Mouse (Mus musculus) retina, postnatal 7 days (tissue): Measurements from ENCODE around the gene Sdhb.
A peak's percentile ranks its signal among the peaks of the same experiment; 100 is the strongest.

Experiments used
- DNase-seq: peaks from one replicate; pipeline ENCODE4 v3.0.0-alpha.2; 2012; ENCODE audit warnings: low read depth, low spot score

The Sdhb gene

GRCm38 (mm10) chr4:140960781-140961466 lies at the start of gene Sdhb:
TSS of gene Sdhb (plus strand) at chr4:140961203.
- peak; percentile 97 for DNase-seq

- no peak for DNase-seq
These were observed 49.6 kb upstream of the Sdhb start for GRCm38 (mm10) chr4:140911416-140911815.

DNA sequence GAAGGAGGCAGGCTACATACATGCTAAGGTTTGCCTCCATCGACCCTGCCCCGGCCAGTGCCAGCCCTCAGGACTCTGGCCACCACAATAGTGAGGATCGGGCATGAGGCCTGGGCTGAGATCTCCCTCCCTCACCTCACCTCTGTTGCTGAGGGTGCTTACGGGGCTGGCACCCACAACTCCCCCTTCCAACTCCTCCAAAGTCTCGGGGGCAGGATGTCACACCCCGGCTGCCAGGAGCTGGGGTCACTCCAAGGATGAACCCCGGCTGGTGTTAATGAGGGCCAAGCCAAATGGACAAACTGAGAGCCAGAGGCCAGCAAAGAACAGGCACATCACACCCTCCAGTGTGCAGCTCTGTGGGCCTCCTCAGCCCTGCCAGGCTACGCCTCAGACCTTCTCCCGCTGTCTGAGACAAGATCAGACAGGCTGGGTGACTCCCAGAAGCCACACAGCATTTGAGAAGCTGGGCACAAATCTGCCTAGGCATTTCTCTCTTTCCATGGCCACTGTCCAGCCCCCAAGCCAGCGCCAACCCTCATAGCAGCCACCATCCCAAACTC lies 48.7 kb upstream of the Sdhb start:
- DNase-seq, result no peak

GRCm38 (mm10) chr4:140913565-140913964 lies 47.4 kb upstream of the Sdhb start:
- DNase-seq, result no peak

DNA sequence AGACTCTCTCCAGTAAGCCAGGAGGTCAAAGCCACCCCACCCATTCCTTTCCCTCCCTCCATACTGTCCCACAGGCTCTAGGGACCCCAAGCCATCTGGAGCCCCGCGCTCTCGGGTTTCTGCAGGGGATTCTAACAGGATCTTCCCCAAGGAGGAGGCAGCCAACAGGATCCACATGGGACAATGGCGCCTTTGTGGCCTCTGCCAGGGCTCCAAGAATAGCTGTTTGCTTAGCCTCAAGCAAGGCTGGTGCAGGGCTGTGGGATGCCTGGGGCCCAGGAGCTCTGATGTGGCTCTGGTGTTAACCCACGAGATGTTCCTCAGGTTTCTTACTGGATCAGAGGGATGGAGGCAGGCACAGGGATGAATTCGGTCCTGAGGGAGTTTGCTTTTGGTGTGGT lies 46.3 kb upstream of the Sdhb start:
- no peak for DNase-seq

DNA sequence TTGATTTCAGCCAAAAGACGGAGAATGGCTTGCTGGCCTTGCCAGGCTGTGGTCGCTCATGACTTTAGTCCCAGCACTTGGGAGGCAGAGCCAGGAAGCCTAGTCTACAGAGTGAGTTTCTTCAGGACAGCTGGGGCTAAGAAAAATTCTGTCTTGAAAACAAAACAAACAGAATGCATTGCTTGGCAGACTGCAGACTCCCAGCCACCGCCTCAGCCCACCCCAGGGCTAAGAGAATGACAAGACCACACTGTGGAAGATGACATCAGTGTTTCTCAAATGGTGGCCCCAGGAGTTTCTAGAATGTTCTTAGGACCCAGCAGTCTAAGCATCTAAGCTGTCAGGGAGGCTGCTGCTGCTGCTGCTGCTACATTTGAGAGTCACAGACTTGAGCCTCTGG lies 45.8 kb upstream of the Sdhb start:
- no peak for DNase-seq

DNA sequence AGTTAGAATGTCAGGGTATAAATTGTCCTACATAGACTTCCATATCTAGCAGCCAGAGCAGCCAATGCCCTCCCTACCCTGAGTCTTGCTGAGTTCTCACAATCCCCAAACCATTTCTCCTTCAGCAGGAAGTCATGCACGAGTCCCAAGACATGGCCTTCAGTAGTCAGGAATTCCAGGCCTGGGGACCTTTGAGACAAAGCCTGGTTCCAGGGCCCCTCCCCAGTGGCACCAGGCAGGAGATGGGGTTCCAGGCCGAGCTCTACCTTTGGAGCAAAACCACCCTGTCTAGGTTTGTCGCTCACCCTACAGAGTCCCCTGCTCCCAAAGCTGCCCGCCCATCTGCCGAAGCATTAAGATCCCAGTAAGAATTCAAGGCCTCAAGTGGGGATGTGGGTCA lies 44.7 kb upstream of the Sdhb start:
- DNase-seq, result no peak

DNA sequence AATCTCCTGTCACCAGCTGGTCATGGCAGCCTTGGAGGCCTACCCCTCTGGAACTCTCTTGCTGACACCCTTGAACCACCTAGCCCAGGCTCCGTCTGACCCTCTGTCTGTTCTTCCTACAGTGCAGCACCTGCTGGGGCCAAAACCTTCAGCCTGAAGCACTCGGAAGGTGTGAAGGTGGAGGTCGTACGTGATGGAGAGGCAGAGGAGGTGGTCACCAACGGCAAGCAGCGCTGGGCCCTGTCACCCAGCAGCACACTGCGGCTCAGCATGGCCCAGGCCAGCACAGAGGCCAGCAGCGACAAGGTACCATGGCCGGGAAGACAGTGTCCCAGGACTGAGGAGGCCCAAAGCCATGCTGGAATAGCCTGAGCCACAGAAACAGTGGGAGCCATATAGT lies 43.6 kb upstream of the Sdhb start:
- DNase-seq, result no peak

- DNase-seq, result no peak
These were observed 40.8 kb upstream of the Sdhb start for GRCm38 (mm10) chr4:140919974-140920836.

GRCm38 (mm10) chr4:140922508-140922907 lies 38.5 kb upstream of the Sdhb start:
- DNase-seq, result no peak

DNA sequence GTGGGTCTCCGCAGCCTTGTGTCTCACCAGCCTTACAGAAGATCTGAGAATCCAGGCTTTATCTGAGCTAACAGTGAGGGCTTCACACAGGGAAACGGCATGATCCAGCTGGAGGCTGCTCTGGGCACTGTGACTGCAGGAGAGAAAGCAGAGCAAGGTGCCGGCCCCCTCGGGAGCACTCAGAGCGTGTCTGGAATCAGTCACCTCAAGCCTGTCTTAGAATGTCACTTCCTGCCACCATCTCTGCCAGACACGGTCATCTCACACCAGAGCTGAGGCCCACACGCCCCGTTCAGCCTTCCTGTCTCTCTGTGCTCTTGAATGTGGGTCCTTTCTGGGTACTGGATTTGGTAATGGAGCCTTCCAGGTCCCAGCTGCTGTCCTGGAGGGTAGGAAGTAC lies 35.4 kb upstream of the Sdhb start:
- no peak for DNase-seq

- no peak for DNase-seq
These were observed 32.7 kb upstream of the Sdhb start for GRCm38 (mm10) chr4:140928349-140928748.

GRCm38 (mm10) chr4:140929745-140930144 lies 31.3 kb upstream of the Sdhb start:
- no peak for DNase-seq

GRCm38 (mm10) chr4:140930900-140931470 lies 30.0 kb upstream of the Sdhb start:
- DNase-seq, result no peak

- no peak for DNase-seq
These were observed 25.4 kb upstream of the Sdhb start for GRCm38 (mm10) chr4:140935643-140936042.

GRCm38 (mm10) chr4:140944356-140944755 lies 16.6 kb upstream of the Sdhb start:
- no peak for DNase-seq

DNA sequence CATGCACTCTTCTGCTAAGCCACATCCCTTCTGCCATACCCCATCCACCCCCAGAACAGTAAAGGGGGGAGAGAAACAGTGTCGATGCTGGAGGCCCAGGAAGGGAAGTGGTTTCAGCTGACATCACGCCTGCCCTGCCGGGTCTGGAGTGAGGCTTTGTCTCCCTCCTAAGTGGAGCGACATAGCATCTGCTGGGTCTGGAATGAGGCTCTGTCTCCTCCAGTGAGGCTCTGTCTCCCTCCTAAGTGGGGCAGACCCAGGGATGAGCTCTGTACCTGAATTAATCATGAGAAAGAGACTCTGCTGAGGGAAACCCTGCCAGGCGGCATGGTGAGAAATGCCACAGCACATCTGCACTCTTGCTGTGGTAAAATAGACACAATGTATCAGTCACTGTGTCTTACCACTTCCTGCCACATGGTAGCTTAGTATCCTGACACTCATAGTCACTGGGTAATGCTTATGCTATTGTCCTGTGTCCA lies 16.0 kb upstream of the Sdhb start:
- no peak for DNase-seq

DNA sequence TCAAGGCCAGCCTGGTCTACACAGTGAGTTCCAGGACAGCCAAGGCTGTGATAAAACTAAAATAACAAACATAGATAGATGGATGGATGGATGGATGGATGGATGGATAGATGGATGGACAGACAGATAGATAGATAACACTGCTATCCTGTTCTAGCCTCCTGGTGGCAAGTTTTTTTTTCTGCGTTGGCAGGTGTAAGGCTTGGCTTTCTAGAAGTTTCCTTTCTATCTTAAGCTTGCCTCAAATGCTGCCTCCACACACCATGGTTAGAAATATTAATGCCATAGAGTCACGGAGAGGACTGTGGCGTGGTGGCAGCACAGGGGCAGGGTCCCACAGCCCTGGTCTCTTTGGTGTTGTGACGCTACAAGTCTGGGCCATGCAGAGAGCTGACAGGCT lies 15.4 kb upstream of the Sdhb start:
- no peak for DNase-seq

- no peak for DNase-seq
These were observed 15.0 kb upstream of the Sdhb start for GRCm38 (mm10) chr4:140946048-140946447.

- no peak for DNase-seq
These were observed 14.3 kb upstream of the Sdhb start for GRCm38 (mm10) chr4:140946580-140947205.

GRCm38 (mm10) chr4:140947487-140948440 lies 13.2 kb upstream of the Sdhb start:
- DNase-seq, result no peak
